Mouse (Mus musculus): ENCODE data around the gene Sestd1.

DNA sequence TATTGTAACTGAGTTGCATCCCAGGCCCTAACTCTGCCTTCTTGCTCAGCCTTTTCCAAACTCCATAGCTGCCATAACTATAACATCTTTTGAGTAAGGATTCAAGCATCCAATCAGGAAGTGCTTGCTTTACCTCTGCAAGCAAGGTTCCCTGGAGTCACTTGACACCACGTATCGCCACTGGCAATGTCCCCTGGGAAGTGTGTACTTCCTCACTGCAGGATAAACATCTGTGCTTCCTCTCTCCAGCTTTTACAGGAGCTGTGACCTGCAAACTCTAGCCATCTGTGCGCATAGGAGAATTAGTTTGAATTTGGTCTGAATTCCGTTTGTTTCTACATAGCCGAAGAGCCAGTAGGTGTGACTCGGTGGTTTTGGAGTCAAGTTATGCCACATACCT is 43.3 kb upstream of the Sestd1 start:
- TF ChIP-seq GATA1 (IDR thresholded peaks at IDR 0.05; ENCODE audit: borderline replicate concordance, low read length), result no peak
- no peak for TF ChIP-seq FLI1 (IDR thresholded peaks at IDR 0.05; ENCODE audit: low read length)
